Mouse (Mus musculus) midbrain, embryonic 14.5 days (tissue): ENCODE data around the gene Tubb3. TPM values are rescaled to one million over a fixed set of nuclear protein-coding genes. Genes with fewer than 3 reads are reported as not detected.

Experiments
- polyA plus RNA-seq: library from polyadenylated mRNA; unstranded; fragments of >200 nt; fragmentation: Nextera tagmentation; extraction: Ambion mirVana; gene quantifications from 2 replicates; pipeline ENCODE4 v1.2.1, GENCODE M21; 2014

Gene Tubb3
- polyA plus RNA-seq, 1 experiment from 2014 or later: 2,035 TPM

Other genes with a start within 250 kb of the Tubb3 start
- not detected in 2 replicates for gene Dpep1, start 225.2 kb upstream of the Tubb3 start, polyA plus RNA-seq
- 175 and 196 TPM in 2 replicates for gene Chmp1a, start 198.7 kb upstream of the Tubb3 start, polyA plus RNA-seq
- gene Spata33, start 198.6 kb upstream of the Tubb3 start, polyA plus RNA-seq: 5.3 and 6.9 TPM in 2 replicates
- gene Cdk10, start 186.6 kb upstream of the Tubb3 start, polyA plus RNA-seq: 53.9 and 62.6 TPM in 2 replicates
- 4.4 and 5.1 TPM in 2 replicates for gene Spata2l, start 175.2 kb upstream of the Tubb3 start, polyA plus RNA-seq
- 20.0 and 22.2 TPM in 2 replicates for gene Zfp276, start 157.2 kb upstream of the Tubb3 start, polyA plus RNA-seq
- 54.0 and 59.0 TPM in 2 replicates for gene Vps9d1, start 157.1 kb upstream of the Tubb3 start, polyA plus RNA-seq
- 8.0 and 9.2 TPM in 2 replicates for gene Fanca, start 92.8 kb upstream of the Tubb3 start, polyA plus RNA-seq
- gene Spire2, start 78.7 kb upstream of the Tubb3 start, polyA plus RNA-seq: 32.8 and 36.0 TPM in 2 replicates
- gene Tcf25, start 37.7 kb upstream of the Tubb3 start, polyA plus RNA-seq: 254 and 294 TPM in 2 replicates
- 0.24 and 0.28 TPM in 2 replicates for gene Mc1r, start 4.3 kb upstream of the Tubb3 start, polyA plus RNA-seq
- 42.0 and 48.2 TPM in 2 replicates for gene Def8, start 12.1 kb downstream of the Tubb3 start, polyA plus RNA-seq
- 33.6 and 37.0 TPM in 2 replicates for gene Afg3l1, start 66.5 kb downstream of the Tubb3 start, polyA plus RNA-seq
- gene Dbndd1, start 104.0 kb downstream of the Tubb3 start, polyA plus RNA-seq: 103 and 116 TPM in 2 replicates
- gene Gas8, start 107.4 kb downstream of the Tubb3 start, polyA plus RNA-seq: 38.6 and 41.9 TPM in 2 replicates
- 10.0 and 12.9 TPM in 2 replicates for gene Rhou, start 242.5 kb downstream of the Tubb3 start, polyA plus RNA-seq